Mouse (Mus musculus): ENCODE measurements at regions not wholly inside any gene's neighbourhood (a gene's known extent, or its start where the extent isn't known, plus 50 kb on each side); places are given as distances from the start of the nearest gene placed in this dataset.

- Histone ChIP-seq H3K4me2 (replicated peaks) (no peak overlapping the region), H3K4me1 (replicated peaks; ENCODE audit: control insufficient read depth, insufficient read depth, low read length) (no peaks in the 10 kb centered on the region), H3K4me3 (replicated peaks; ENCODE audit: low read length) (no peak overlapping the region), H3K36me3 (replicated peaks; ENCODE audit: control insufficient read depth, insufficient read depth) (no peaks in the 10 kb centered on the region), H3K27me3 (ENCODE audit: control insufficient read depth, insufficient read depth, low read length) (no peaks in the 10 kb centered on the region), H3K9ac (no peak overlapping the region), H3K9me3 (ENCODE audit: control insufficient read depth, low read length) (0 out of 2 replicates have a peak, but pooled peaks cover 4% of the 10 kb centered on the region), H3K27ac (no peak overlapping the region)
- 92% methylated on average over 6 of the region's 6 CpGs for WGBS
- no peak for ATAC-seq (ENCODE audit: low FRiP score)
- no peak for DNase-seq (ENCODE audit: low spot score)
Observed at GRCm38 (mm10) chr2:170998378-170998777, 266.8 kb downstream of the Dok5 start.

GRCm38 (mm10) chr2:171000165-171000564 lies 268.6 kb downstream of the Dok5 start:
- H3K36me3 ChIP-seq (replicated peaks; ENCODE audit: control insufficient read depth, insufficient read depth) = no peaks in the 10 kb centered on the region
- no peaks in the 10 kb centered on the region for H3K27me3 ChIP-seq (ENCODE audit: control insufficient read depth, insufficient read depth, low read length)
- H3K4me2 ChIP-seq (replicated peaks) = no peak overlapping the region
- DNase-seq (ENCODE audit: low spot score) (no peak), ATAC-seq (ENCODE audit: low FRiP score) (no peak; the same call in 1 of the 2 replicates)
- H3K9me3 ChIP-seq (ENCODE audit: control insufficient read depth, low read length) = no peaks in the 10 kb centered on the region
- H3K27ac ChIP-seq = no peak overlapping the region
- 53% methylated on average over 3 of the region's 3 CpGs for WGBS
- H3K4me1 ChIP-seq (replicated peaks; ENCODE audit: control insufficient read depth, insufficient read depth, low read length) = no peaks in the 10 kb centered on the region
- no peak overlapping the region for H3K4me3 ChIP-seq (replicated peaks; ENCODE audit: low read length)
- H3K9ac ChIP-seq = no peak overlapping the region

GRCm38 (mm10) chr2:171028481-171028880 lies 296.9 kb downstream of the Dok5 start:
- 84% methylated on average over 8 of the region's 8 CpGs for WGBS
- H3K4me1 ChIP-seq (replicated peaks; ENCODE audit: control insufficient read depth, insufficient read depth, low read length) = no peaks in the 10 kb centered on the region
- no peaks in the 10 kb centered on the region for H3K27me3 ChIP-seq (ENCODE audit: control insufficient read depth, insufficient read depth, low read length)
- no peaks in the 10 kb centered on the region for H3K9me3 ChIP-seq (ENCODE audit: control insufficient read depth, low read length)
- no peak overlapping the region for H3K27ac ChIP-seq
- no peak overlapping the region for H3K4me2 ChIP-seq (replicated peaks)
- no peaks in the 10 kb centered on the region for H3K36me3 ChIP-seq (replicated peaks; ENCODE audit: control insufficient read depth, insufficient read depth)
- ATAC-seq (ENCODE audit: low FRiP score) (no peak), DNase-seq (ENCODE audit: low spot score) (no peak)
- no peak overlapping the region for H3K4me3 ChIP-seq (replicated peaks; ENCODE audit: low read length)
- no peak overlapping the region for H3K9ac ChIP-seq
